Mouse (Mus musculus) A20 (cell line): ENCODE measurements around the gene Cpne2.

ENCODE experiments used
- DNase-seq: peaks from one replicate; pipeline ENCODE4 v3.0.0-alpha.2; 2011; ENCODE audit warnings: low read depth, low spot score

The Cpne2 gene

DNA sequence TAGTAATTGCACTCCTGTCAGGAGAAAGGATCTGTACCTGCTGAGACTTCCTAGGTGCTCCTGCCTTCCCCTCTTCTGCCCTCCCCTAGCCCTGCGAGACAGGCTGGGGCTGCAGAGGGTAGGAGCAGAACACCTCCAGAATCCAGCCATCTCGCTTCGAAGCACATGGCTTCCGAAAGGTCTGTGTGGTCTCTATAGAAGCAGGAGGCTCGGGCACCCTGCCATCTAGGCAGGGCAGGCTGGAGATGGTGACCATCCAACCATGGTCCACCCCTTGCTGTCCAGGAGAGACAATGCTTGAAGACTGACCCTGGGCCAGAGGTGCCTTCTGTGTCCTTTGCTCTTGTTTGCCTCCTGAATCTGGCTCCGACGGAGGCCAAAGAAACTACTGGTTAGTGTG, 2.8 kb downstream of the Cpne2 start:
- no peak for DNase-seq

DNA sequence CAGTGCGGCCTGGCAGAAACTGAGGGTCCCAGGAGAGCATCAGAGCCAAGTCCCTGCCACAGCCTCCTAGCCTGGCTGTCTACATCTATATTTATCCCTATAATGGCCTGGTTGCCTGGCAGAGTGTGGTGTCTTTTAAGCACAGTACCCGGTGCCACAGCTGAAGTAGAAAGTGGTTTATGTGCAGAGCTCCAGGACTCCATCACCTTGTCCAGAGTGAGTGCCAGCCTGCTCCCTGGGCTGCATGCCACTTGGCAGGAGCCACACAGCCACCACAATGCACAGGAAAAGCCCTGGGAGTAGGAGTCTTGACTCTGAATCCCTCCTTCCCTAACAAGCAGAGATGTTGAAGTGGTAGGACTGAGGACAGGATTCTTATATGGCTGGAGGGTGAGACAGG, 4.7 kb downstream of the Cpne2 start:
- no peak for DNase-seq

DNA sequence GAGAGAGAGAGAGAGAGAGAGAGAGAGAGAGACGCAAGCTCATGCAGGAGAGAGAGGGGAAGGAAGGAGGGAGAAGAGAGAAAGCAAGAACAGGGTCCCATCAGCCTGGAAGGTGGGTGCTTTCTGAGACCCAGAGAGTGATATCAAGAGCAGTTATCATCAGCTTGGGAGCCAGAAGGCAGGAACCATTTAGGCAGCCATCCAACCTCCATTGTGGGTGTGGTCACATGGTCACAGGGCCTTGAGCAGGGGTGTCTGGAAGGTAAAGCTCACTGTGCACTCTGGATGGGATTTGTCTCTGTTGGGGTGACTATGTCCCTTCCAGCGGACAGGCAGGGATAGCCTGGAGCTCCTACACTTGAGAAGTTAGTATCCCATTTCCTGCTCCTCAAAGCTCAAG, 7.2 kb downstream of the Cpne2 start:
- no peak for DNase-seq

GRCm38 (mm10) chr8:94540889-94541795, 8.4 kb downstream of the Cpne2 start:
- DNase-seq: peak; percentile 64

DNA sequence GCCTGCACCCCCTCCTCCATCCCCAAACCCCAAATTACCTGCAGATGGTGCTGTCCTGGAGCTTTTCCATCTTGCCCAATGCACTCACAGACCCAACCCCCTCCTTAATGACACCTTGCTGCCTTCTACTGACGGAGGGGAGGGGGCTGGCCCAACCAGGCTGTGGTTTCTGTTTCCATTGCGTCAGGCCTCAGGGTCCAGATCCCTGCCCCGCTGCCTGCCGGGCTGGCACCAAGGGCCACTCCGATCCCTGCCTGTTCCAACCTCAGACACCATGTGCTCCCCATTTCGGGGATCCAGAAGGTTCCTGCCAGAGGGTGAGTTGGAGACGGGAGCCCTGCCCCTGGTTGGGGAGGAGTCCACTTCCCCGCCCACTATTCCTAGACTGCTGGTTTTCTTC, 11.2 kb downstream of the Cpne2 start:
- DNase-seq: no peak

DNA sequence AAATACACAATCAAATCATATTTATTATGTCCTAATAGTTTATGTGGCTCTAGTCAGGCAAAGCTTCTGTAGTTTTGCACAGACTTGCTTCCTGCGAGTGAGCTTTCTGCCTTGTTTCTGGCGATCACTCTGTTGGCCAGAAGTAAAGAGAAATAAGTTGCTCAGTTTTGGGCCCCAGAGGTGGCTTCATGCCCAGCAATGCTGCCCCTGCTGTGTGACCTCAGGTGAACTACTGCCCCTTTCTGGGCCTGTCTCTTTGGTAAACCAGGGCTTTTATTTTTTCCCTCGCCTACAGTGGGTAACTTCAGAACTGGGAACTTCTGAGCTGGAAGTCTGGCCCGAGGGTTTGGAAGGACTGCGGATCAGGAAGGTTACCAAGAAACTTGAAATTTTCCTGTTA, 16.3 kb downstream of the Cpne2 start:
- DNase-seq: no peak

DNA sequence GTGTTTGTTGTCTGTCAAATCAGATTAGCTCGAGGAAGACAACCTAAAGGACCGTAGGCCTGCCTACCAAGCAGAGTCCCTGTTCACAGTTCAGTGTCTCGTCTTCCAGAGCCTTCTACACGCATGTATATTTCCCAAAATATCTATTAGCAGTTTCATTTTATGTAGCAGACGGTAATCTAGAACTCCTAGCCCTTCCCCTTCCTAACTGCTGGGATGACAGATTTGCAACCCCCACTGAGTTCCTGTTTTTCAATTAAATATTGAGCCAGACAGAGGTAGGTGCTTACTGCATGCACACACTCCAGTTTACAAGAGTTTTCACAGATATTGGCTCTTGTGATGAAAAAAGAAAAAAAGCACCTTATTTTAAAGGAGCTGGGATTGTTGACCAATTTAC, 16.7 kb downstream of the Cpne2 start:
- no peak for DNase-seq

DNA sequence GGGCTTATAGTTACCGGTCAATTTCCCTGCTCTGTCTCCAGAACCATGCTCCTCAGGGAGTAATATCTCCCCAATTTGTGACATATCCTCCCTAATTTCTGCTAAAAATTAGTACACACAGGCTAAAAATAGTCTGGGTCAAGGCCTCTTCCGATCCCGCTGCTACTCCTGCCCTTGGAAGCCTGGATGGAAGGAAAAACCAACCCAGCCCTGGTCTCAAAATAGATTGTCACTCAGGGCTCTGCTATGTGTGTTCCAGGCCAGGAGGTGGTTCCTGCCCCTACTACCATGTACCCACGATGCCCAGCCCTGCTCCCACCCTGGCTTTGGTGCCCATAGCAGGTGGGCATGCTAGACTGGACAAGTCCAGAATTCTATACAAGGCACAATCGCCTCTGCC, 17.2 kb downstream of the Cpne2 start:
- no peak for DNase-seq

DNA sequence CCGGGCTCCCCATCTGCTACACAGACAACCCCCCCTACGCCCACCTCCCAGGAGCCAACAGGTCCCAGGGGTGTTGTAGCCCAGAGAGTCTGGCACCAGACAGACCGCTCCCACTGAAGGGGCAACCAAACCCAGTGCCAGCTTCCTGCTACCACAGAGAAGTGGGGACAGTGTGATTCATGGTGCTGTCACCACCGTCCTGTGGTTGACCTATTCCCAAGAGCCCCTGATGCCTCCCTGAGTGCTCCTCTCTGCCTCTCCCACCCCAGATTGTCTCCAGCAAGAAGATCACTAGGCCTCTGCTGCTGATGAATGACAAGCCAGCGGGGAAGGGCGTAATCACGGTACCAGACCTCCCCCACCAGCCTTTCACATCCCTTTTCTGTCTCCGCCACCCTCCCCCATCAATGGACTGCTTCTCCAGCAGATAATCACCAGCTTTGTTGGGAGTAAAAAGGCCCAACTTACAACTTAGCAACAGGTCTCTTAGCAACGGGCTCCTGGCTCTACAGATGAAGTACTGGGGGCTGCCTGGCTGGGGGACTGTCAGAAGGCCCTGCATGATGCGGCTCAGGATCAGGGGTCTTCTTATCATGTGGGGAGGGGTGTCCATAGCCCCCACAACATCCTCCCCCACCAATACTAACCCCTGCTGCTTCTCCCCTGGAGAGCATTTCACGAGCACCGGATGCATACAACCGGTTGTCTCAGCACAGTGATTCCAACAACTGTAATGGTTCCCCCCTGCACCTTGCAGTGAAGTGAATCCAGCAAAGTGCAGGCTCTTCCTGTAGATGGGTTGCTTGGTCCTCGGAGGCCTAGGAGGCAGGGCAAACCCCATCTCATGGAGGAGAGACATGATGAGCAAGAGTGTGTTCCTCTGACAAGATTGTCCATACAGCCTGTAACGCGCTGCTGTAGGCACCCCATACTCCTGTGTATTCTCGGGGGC, 19.0 kb downstream of the Cpne2 start:
- DNase-seq: peak; percentile 52

DNA sequence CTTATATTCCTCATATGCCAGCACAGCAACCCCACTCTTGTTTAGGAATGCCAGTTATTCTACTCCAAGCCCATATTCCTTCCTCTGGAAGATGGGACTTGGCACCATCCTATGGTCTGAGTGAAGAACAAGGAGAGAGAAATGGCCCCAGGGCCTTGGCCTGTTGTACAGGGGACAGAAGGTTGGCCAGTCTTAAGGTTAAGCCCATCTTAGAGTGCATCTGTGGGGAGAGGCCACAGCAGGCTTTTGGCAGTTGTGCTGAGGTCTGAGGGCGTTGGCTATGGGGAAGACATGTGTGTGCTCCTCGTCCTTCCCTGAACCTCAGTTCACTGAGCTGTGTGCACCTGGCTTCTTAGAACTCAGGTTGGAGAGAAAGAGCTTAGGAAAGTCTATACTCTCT, 19.9 kb downstream of the Cpne2 start:
- no peak for DNase-seq

DNA sequence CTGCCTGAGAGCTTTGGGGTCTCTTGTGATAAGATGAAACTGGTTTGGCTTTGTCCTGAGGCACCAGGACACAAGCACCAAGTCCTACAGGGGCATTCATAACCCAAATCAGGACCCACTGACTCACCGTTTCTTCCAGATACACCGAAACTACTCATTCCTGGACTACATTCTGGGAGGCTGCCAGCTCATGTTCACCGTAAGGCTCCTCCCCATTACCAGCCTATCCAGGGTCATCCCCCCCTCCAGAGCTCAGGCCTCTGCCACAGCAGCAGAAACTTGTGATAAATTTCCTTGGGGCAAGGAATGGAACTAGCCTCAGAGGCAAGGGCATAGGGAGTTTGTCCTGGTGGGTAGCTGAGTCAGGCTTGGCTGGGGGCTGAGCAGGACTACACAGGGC, 24.5 kb downstream of the Cpne2 start:
- no peak for DNase-seq

- no peak for DNase-seq
These were observed 28.5 kb downstream of the Cpne2 start for GRCm38 (mm10) chr8:94561256-94561655.

GRCm38 (mm10) chr8:94564421-94564820, 31.6 kb downstream of the Cpne2 start:
- no peak for DNase-seq

GRCm38 (mm10) chr8:94566033-94566432, 33.2 kb downstream of the Cpne2 start:
- no peak for DNase-seq

- DNase-seq: no peak
These were observed 33.8 kb downstream of the Cpne2 start for GRCm38 (mm10) chr8:94566446-94567158.

DNA sequence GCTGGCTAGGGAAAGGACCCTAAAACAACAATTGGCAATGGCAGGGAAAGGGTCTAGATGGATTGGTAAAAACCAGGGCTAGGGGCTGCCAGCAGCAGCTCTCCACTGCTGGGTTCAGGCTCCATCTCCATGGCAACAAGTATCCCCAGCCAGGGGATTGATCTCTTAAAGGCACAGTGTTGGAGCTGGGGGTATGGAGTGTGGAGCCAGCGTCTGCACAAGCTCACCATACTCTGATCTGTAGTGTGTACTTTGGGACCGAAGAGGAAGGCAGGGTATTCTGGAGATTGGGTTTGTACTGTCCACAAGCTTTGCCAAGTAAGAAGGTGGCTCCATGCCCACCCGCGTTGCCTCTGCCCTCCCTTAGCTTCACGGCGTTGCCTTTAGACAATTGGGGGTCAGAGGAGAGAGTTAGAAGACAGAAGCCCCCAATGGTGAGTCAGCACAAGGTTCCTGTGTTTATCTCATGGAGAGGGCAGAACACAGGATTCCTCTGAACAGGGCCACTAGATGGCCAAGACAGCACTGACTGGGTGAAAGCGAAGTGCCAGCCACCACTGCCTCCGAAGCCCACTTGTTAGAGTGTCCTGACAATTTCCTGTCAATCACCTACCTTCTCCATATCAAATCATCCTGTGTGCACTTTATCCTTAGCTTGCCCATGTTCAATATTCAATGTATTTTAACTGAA, 34.5 kb downstream of the Cpne2 start:
- DNase-seq: no peak

GRCm38 (mm10) chr8:94568098-94568497, 35.3 kb downstream of the Cpne2 start:
- no peak for DNase-seq

DNA sequence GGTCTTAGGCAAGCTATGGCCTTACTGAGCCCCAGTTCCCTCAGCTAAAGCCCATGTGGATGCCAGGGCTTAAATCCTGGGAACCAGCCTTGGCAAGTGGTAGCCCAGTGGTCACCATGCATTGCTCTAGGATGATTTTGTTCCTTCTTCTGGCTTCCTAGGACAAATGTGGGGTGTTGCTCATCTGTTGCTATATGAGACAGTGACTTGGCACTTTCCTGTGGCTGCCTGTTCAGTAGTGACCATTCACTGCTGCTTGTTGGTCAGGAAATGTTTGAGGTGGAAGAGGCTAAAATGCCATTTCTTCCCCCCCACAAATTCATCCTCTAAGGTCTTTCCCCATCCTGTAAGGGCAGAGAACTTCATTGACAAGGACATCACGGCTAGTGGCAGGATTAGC, 36.6 kb downstream of the Cpne2 start:
- DNase-seq: no peak

DNA sequence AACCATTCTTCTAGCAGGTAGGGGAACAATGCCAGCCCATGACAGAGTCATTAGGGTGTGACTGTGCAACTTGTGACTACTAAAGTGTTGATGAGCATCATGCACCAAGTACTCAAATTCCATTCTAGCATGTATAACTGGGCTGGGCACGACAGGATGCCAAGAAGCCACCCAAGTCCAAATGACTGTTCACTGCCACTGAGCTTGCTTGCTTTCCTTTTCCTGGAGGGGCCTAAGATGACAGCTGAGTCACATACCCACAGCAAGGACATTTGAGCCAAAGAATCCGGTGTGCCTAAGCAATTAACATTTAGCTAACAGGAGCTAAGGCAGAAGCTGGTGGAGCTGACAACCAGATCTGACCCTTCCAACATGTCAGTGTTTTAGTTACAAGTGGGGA, 39.1 kb downstream of the Cpne2 start:
- no peak for DNase-seq

- DNase-seq: no peak
These were observed 41.5 kb downstream of the Cpne2 start for GRCm38 (mm10) chr8:94574159-94574907.

DNA sequence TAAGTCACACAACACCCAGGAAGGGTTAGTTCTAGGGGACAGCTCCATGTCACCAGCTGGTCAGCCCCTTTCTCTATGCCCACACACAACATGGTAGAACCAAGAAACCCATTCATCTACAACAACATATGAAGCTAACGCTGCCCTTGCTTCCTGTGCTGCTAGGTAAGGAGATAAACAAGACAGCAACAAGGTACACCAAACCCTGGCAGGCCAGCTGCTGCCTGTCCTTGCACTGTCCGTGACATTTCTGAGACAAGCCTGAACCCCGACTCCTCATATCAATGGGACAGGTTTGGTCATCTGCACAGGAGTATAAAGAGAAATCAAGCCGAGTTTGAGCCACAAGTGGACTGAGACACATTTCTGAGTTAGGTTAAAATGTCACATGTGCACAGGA, 42.4 kb downstream of the Cpne2 start:
- no peak for DNase-seq
